Mouse (Mus musculus) testis, postnatal 10 days (tissue): ENCODE results near the gene Pnma5.
A peak's percentile ranks its signal among the peaks of the same experiment; 100 is the strongest.
"Not testable (repeated sequence)": the region's sequence is repeated elsewhere in the genome, so short reads cannot be mapped to it uniquely, and the experiment has no call there.

Experiments
- DNase-seq: peaks from one replicate; pipeline ENCODE4 v3.0.0; 2021; ENCODE audit warnings: low spot score

Gene Pnma5

DNA sequence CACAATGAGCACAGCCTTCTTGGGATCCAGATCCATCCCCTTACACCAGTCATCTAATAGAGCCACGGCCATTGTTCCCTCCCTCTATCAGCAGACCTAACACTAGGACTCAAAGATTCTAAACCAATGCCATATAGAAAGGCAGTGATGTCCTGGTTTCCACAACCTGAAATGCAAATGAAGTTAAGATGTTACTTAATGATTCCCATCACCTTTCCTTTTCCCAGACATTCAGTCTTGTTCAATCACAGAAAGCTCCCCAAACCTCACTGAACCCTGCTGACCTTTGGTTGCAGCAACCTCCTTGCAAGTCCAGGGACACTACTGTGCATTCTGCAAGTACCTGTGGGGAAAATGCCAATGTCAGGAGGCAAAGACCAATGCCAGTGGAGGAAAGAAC is at the start of gene Pnma5:
Gene Pnma5, minus strand, starts transcription at position 101 of the 400 bp plus-strand sequence.
- no peak for DNase-seq

DNA sequence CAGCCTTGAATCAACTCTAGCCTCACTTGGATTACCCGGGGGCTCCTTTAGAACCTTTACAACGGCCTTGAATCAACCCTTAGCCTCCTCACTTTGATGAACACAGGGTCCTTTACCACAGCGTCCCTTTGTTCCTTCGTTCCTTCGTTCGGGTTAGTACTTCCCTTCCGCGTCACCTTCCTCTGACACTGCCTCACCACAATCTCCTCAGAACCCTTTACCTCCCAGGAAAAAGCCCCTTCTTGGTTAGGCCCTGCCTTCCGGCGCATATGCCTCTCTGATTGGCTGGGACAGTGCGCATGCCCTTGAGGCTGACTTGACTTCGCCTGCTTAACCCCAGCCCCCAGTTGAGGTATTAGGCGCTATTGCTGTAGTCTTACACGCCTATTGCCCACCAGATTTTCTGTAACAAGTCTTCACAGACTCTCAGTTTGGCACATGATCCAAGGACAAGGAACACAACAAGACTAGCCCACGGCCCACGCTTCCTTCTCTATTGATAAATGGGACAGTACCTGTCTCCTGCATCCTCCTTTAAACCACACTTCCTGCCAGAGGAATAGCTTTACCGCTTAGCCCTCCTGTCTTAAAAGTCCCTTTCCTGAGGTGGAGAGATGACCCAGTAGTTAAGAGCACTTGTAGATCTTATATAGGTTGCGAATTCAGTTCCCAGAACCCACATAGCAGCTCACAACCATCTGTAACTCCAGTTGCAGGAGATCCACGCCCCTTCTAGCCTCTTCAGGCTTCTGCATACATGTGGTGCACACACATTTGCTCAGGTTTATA is 45.6 kb upstream of the Pnma5 start, which contains the start of gene Xlr4a:
Gene Xlr4a, minus strand, starts transcription at position 212 of the 789 bp plus-strand sequence.
- DNase-seq = not testable (repeated sequence)

DNA sequence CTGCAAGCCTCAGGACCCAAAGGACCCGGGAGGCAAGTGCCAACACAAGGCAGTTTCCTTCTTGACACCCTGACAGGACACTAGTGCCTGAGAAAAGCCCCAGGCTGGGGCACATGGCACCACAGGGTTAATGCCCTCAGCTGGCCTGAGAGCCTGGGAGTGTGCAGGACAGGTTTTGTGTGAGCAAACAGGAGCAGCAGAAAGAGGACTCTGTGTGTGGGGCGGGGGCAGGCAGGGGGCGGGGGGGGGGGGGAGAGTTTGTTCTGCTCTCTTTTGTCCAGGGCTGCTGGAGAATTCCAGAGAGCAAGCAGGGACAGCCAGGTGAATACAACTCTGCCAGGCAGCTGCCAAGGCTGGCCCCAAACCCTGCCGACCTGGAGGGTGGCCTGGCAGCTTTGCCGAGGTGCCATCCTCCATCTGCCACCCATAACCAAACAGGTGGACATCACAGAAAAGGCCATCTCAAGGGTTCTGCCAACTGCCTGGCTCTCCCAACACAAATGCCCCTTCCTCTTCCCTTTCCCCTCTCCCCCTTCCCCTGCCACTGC is 29.9 kb upstream of the Pnma5 start:
- not testable (repeated sequence) for DNase-seq

DNA sequence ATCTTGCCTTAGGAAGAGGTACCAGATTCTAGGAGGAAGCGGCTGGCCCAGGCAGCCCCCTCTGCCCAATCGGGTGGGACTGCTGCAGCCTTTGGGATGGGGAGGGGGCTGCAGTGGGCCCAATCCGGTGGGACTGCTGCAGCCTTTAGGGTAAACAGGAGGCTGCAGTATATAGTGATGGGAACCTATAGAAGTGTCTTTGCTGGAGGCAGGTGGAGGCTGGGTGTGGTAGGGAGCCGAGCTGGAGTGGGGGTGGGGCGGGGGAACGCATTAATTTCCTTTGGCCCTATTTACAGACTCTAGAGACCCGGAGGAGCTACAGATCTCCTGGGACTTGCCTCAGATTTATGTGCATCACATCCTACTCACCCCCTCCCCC is 27.5 kb upstream of the Pnma5 start, which contains the start of gene Pnma3:
Gene Pnma3, plus strand, starts transcription at position 373 of the 379 bp plus-strand sequence.
- no peak for DNase-seq

DNA sequence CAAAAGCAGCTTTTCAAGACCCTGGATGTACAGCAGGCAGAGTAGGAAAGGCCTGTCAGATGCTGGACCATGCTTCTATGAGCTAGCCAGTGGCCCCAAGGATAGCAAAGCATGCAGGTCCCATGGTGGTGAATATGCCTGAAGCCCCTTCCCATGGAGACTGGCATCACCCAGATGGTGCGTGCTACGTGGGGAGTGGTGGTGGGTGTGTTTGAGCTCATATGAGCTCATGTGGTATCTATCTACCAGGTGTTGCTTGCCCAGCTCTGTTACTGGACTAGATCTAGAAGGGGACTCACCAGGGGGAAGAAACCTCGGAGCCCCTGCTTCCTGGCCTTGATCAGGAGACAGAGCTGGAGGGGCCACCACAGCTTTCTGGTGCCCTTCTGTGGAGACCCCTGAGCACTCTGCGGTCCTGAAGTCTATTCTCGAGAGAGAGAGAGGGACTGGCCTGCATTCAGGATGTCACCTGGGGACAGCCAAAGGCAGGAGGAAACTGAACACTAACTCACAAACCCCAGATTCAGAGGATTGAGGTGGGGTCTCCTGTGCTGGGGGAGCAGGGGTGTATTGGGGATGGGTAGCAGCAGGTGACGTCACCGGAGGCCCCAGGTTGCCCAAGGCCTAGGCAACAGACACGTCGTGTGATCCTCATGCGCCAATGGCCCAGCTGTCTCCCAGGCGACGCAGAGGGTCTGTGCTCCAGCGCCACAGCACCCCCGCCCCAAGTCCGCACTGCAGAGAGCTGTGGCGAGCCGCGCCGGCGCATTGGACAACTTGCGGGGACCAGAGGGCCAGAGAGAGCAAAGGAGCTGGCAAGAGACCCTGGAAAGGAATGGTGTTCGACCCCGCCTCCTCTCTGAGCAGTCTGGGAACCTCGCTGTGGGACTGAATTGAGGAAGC is 26.9 kb upstream of the Pnma5 start:
- peak; percentile 40 for DNase-seq

DNA sequence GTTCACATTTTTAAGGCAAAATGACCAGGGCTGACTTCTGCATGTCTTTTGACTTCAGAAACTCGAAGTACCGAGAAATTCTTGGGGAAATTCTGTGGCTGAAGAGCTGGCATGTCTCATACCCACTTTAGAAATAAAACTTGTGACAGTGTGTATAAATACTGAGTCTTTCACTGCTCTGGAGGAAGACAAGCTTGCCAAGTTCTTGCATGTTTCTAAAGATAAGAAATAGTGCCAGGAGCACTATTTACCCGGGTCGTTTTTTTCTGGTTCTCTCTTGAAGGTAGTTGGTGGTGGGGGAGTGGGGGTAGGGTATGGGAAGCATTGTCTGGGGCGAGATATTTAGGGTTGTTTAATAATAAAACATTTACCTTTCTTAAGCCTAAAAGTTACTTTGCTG is 25.4 kb upstream of the Pnma5 start:
- no peak for DNase-seq

DNA sequence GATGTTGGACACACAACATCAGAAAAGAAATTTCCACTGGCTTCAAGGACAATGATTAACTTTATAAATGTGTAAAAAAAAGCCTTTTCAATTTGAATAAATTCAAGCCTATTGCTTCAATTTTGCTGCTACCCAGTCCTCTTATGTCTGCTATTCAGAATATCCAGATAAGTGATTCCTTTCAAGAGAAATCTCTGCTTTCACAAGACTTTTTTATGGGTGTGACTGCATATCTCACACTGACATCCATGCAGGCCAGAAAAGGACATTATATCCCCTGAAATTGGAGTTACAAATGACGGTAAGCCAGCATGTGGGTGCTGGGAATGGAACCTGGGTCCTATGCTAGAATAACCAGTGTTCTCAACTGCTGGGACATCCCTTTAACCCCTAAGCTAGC is 24.6 kb upstream of the Pnma5 start:
- no peak for DNase-seq

DNA sequence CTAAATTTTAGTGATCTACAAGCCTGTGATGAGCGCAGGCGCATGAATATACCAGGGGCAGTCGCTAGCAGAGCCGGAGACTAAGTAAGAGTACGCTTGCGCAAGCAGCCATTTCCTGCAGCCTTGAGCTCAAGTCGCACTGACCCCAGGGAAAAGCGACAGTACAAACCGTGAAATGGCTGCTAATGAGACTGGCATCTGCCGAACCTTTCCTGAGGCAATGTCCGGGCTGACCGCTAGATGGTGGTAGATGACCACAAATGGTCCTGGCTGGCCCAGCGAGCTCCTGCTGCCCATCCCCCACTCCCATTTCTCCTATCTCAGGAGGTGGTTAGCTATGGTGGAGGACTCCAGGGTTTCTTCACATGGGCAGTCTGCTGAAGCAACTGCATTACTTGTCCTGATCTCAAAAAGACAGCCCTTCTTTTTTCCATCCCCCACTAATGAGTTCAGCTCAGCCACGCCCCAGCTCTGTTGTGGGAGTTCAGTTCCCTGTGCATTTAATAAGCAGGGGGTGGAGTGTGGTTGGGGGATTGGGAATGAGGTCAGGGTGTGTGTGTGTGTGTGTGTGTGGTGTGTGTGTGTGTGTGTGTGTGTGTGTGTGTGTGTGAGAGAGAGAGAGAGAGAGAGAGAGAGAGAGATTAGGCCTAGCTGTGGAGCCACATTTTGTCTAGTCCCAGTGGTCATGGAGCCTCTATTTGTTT is 17.1 kb upstream of the Pnma5 start:
- DNase-seq = peak; percentile 94

DNA sequence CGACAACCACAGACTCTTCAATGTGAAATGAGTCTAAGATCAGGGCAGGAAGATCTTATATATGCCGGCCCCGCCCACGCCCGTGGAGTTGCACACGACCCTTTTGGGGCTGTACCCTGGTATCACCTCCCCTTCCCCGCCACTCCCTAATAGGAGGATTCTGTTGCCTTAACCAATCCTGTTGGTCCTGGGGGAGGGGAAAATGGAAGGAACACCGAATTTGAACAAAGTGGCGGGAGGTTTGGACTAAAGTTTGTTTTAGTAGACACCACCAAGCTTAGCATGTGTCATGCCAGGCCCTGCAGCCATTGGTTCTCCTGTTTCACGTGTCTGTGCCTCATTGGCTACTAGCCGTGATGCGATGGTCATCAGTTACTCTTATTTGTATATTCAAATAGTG is 2.8 kb upstream of the Pnma5 start:
- DNase-seq = peak; percentile 40

DNA sequence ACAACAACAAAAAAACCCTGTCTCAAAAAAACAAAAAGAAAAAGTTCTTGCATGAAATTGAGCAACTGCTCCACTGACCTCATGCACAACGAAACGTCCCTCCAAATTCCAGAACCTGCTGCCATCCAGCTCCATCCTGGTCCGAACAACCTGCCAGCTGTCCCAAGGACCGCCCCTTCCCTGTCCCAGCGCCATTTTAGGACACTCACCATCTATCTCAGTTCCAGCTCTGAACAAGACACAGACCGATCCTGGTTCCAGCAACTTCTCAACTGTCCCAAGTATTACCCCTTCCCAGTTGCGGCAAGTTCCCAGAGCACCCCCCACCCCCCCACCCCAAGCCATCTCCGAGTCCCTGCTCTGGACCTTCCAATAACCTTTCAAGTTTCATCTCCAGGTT is 1.9 kb upstream of the Pnma5 start:
- no peak for DNase-seq

DNA sequence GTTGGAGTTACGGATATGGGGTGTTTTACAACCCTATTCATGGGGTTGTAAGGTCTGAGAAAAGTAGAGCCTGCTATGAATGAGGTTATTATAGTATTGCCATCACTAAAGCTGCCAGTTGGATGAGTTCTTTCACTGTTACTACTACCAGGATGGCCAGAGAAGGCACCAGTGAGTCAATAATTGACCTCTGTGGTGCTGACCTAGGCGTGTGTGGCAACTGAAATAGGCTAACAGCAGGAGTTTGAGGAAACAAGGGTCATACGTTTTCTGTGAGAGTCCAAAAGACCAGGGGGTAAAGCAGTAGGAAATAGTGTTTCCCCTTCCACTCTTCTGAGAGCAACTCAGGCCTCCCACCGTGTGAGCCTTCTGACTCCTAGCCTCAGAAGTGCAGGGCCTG is 24.1 kb downstream of the Pnma5 start:
- no peak for DNase-seq

DNA sequence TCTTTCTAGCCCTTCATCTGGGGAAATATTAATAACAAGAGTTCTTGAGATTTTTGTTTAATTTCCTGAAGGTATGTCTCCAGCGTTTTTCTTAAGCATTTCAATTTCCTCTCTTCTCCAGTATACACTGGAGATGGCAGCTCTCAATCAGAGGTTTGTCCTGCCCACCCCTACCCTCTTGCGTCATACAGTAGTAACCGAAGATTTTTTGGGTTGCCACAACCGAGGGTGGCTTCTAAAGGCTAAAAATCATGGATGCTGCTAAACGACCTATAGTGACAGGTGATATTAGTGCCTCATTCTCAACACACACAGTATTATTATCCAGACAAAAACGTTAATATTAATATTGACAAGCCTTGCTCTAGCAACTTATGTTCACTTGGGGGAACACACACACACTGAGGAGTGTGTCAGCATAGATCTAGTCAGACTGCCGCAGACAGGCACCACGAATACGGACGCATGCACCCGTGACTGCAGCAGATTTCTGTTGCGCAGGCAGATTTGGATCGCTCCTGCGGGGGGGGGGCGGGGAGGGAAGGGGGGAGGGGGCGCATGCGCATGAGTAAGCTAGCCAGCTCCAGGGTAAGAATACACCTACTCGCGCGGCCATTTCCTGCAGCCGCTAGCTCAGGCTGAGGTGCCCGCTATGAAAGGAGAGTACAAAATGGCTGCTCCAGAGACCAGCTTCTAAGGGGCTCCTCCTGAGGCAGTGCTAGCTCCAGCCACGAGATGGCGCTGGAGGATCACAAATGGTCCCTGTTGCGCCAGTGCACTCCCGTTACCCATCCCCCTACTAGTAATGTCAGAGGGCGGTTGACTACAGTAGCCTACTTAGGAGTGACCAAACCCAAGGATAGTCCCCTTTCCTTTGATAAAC is 29.1 kb downstream of the Pnma5 start:
- DNase-seq = peak; percentile 91

DNA sequence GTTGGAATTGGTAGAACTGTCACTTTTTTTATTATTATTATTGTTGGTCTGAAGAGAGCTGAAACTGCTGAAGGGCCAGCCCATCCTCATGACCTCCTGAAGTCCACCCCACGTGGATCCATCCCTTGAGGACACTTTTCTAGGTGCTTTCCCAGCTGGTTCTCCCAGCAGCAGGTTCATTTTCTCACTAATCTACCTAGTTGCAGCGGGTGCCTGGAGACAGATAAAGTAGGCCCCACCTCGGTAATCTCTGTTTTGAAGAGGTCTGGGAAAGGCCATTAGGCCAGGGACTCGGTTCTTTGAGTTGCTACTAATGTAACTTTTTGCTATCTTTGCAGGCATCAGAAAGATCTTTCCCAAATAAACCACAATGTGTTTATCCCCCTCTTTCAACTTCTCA is 31.2 kb downstream of the Pnma5 start:
- no peak for DNase-seq

DNA sequence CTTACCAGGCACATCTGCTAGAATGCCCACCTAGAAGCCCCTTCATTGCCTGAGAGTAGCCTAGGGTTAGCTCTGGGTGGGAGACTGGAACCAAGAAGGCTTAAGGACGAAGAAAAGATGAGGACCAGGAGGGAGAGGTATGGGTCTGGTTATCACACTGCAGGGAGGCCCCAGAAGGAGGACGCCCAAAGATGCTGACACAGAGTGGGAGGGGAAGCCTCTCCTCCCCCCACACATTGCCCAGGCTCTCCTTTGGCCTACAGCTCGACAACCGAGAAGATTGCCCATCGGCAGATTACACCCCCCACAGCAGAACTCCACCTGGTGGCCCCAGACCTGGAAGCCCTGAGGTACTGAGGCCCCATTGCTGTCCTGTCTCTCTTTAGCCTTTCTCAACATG is 33.8 kb downstream of the Pnma5 start:
- no peak for DNase-seq

DNA sequence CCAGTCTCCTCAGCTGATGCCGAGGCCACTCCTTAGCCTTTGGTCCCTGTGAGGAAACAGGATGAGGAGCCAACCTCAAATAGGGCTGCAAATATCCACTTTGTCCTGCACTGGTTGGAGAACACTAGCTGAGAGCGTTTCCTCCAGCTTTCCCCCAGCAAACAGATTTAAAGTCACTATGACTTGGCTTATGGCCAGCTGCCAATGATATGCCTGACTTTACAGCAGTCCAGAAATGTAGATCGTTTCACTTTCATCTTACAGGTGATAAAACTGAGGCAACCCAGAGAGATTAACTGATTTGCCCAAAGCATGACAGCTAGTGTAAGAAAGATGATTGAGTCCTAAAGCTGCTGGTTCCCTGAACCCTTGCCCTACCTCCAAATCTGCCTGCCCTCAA is 41.4 kb downstream of the Pnma5 start:
- no peak for DNase-seq

DNA sequence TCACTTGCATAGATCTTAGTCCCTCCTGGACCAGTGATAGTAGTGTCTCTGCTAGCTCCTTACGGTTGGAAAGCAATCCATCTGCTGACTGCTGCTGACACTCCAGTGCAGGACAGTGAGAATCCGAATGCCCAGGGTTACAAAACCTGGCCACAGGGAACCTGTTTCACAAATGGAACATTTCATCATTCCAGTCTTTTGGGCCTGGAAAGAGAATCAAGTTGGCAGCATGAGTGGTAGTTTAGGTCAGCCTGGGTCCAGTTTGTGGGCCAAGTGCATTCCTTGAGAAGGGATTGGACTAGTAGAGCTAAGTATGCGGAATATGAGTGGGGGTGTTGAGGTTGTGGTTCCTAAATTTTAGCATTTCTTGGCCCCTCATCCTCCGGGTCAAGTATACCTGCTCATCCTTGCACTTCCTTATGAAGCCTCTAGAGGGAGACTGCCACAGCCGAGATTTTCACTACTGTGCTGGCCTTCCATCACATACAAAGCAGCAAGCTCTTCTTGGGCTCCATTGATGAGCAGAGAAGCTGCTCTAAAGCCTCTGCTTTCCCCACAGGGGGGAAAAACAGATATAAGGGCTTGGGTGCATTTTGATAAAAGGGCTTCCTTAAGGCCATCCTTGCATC is 44.5 kb downstream of the Pnma5 start:
- DNase-seq = no peak

DNA sequence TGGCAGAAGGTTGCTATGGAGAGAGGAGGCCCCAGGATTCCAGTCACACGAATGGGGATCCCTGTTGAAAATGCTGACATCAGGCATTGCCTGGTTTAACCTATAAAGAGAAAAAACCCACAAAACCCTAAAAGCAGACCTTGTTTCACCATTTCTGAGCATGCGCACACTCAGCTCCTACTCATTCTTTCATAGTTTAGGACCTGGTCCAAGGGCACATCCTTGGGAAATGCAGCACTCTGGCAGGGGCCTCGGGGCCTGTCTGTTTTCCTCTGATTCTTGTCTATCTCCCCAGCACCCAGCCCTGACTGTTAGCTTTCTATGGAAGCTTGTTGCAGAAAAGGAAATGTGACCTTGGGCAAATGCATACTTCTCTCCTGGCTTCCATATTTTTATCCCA is 46.3 kb downstream of the Pnma5 start:
- no peak for DNase-seq

DNA sequence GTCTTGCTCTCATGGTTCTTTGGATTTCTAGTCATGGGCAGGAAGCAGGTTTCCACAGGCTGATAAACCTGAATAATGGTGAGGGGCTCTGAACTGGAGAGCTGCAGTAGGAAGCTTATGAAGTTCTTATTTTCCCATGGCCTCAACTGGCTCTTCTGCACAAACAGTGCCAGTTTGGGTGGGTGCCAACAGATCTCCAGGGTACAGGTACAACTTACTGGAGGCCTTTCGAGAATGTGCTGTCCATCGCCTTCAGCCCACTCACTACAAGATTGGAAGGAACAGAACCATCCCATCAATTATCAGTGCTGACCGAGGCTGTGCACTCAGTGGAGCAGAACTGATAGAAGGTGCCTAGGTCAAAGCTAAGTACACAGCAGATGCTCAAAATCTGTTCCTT is 48.5 kb downstream of the Pnma5 start:
- no peak for DNase-seq

DNA sequence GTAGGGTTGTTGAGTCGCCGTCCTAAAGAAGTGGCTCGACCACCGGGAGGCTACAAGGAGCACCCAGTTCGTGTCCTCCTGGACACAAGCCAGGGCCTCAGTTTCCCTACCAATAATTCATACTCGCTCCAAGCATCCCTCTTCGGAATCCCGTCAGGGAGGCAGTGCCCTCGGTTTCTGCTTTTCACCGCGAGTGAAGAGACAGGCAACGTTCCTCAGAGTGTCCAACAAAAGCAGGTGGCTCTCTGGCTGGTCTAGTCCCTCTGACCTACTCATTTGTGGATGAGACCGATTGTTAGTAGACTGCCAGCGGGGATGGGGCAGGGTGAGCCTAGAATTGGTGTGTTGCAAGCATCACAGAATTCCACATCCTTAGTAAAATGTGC is 49.4 kb downstream of the Pnma5 start:
- no peak for DNase-seq

DNA sequence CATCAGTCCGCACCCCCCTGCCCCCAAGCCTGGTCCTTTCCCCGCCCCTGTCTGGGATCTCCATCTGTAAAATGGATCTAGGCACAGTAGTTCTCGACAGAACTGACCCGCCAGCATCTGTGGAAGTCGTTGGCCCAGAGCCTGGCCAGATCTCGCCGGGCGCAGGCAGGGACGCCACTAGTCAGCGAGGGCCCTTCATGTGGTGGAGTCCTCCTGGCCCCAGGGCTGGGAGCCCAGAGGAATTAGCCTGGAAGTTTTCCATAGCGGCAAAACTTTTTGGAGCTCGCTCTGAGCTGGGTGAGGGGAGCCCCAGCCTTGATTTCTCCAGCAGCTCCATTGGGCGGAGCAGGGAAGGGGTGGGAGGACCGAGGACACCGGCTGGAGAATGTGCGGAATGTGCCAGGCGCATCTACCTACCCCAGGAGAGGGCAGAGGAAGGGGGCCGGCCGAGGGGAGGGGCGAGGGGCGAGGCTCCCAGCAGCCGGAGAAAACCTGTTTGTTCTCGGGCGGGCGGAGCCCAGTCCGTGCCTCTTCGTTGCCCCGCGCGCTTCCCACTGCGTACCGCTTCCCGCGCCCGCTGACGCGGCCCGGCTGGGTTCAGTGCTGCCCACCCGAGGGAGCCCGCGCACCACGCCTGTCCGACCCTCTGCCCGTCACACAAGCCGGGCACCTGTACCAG is 49.9 kb downstream of the Pnma5 start, which contains the start of gene Zfp185:
Gene Zfp185, plus strand, starts transcription at position 499 of the 679 bp plus-strand sequence.
- DNase-seq = peak; percentile 71
